8 mouse cellular contexts compared by ENCODE assay signal in genomic region chr19:25405987-25406386, GRCm38 (mm10).
DNase-seq lines count a peak whose midpoint lies in the region; ATAC-seq and TF ChIP-seq lines count a peak whose summit lies in the region.

No protein-coding gene starts in this region.

- peak overlapping the region; percentile 61 for H3K4me3 ChIP-seq in heart, embryonic 12.5 days
- no peak overlapping the region for H3K4me3 ChIP-seq in forebrain, embryonic 12.5 days (replicated peaks)
- peak overlapping the region; percentile 40; the same call in 1 of the 2 replicates for H3K4me3 ChIP-seq in kidney, postnatal 0 days (replicated peaks; ENCODE audit: low read depth, low read length)
- H3K4me3 ChIP-seq in midbrain, postnatal 0 days (ENCODE audit: low read depth, low read length): peak overlapping the region; percentile 38

- no peak for ATAC-seq in heart, embryonic 12.5 days (ENCODE audit: insufficient number of reproducible peaks, low FRiP score)
- ATAC-seq in forebrain, embryonic 12.5 days (ENCODE audit: low FRiP score): no peak
- no peak for ATAC-seq in kidney, postnatal 0 days (replicated peaks; ENCODE audit: low FRiP score, low read depth)
- no peak for ATAC-seq in midbrain, postnatal 0 days (ENCODE audit: low FRiP score)

- H3K9me3 ChIP-seq in heart, embryonic 12.5 days (replicated peaks): no peaks in the 10 kb centered on the region
- no peaks in the 10 kb centered on the region for H3K9me3 ChIP-seq in forebrain, embryonic 12.5 days
- no peaks in the 10 kb centered on the region for H3K9me3 ChIP-seq in kidney, postnatal 0 days (replicated peaks; ENCODE audit: low read length)
- no peaks in the 10 kb centered on the region for H3K9me3 ChIP-seq in midbrain, postnatal 0 days (ENCODE audit: low read length)

- H3K36me3 ChIP-seq in heart, embryonic 12.5 days: peaks cover 21% of the 10 kb centered on the region
- 0 out of 2 replicates have a peak, but pooled peaks cover 7% of the 10 kb centered on the region for H3K36me3 ChIP-seq in forebrain, embryonic 12.5 days (replicated peaks)
- H3K36me3 ChIP-seq in kidney, postnatal 0 days (ENCODE audit: insufficient read depth, low read length): peaks cover 17% of the 10 kb centered on the region
- no peaks in the 10 kb centered on the region for H3K36me3 ChIP-seq in midbrain, postnatal 0 days (ENCODE audit: insufficient read depth, low read length)

- WGBS in heart, embryonic 12.5 days: 29% methylated on average over 6 of the region's 6 CpGs
- 27% methylated on average over 6 of the region's 6 CpGs for WGBS in forebrain, embryonic 12.5 days
- 28% methylated on average over 6 of the region's 6 CpGs for WGBS in kidney, postnatal 0 days
- WGBS in midbrain, postnatal 0 days: 27% methylated on average over 6 of the region's 6 CpGs

- no peak for DNase-seq in heart, postnatal 25 days (ENCODE audit: low spot score)
- DNase-seq in kidney, postnatal 0 days (ENCODE audit: low spot score): no peak
- DNase-seq in midbrain, postnatal 0 days (ENCODE audit: low spot score): no peak
- no peak for DNase-seq in urinary bladder, postnatal 36 days (ENCODE audit: low spot score in 2 of 2)
- DNase-seq in adipocyte (ENCODE audit: low spot score): no peak
- no peak for DNase-seq in gastrocnemius, adult 18-20 months (ENCODE audit: low spot score)

- no peaks in the 10 kb centered on the region for H3K27me3 ChIP-seq in heart, embryonic 12.5 days (replicated peaks)
- H3K27me3 ChIP-seq in forebrain, embryonic 12.5 days: peaks cover 29% of the 10 kb centered on the region
- no peaks in the 10 kb centered on the region for H3K27me3 ChIP-seq in kidney, postnatal 0 days (ENCODE audit: insufficient read depth, low read length)
- 0 out of 2 replicates have a peak, but pooled peaks cover 4% of the 10 kb centered on the region for H3K27me3 ChIP-seq in midbrain, postnatal 0 days (ENCODE audit: insufficient read depth, low read length)

- intact Hi-C loops in heart, postnatal 25 days (cut with DNase I): loop anchor here (5.0 kb wide), 1 partner anchor 41 kb away; no protein-coding TSS in a partner anchor

- peaks cover 77% of the 10 kb centered on the region for H3K4me1 ChIP-seq in heart, embryonic 12.5 days (replicated peaks)
- H3K4me1 ChIP-seq in forebrain, embryonic 12.5 days: peaks cover 36% of the 10 kb centered on the region
- H3K4me1 ChIP-seq in kidney, postnatal 0 days (replicated peaks; ENCODE audit: insufficient read depth, low read length): peaks cover 19% of the 10 kb centered on the region; the same call in 1 of the 2 replicates
- H3K4me1 ChIP-seq in midbrain, postnatal 0 days (ENCODE audit: insufficient read depth, low read length): peaks cover 6% of the 10 kb centered on the region

- peak overlapping the region; percentile 91 for H3K4me2 ChIP-seq in heart, embryonic 12.5 days
- peak overlapping the region; percentile 80 for H3K4me2 ChIP-seq in forebrain, embryonic 12.5 days
- H3K4me2 ChIP-seq in kidney, postnatal 0 days (ENCODE audit: low read length): peak overlapping the region; percentile 85
- H3K4me2 ChIP-seq in midbrain, postnatal 0 days (ENCODE audit: low read depth, low read length, poor library complexity, severe bottlenecking): peak overlapping the region; percentile 83

- H3K27ac ChIP-seq in heart, embryonic 12.5 days (ENCODE audit: poor library complexity, severe bottlenecking): peak overlapping the region; percentile 99
- no peak overlapping the region for H3K27ac ChIP-seq in forebrain, embryonic 12.5 days
- peak overlapping the region; percentile 80 for H3K27ac ChIP-seq in kidney, postnatal 0 days
- no peak overlapping the region for H3K27ac ChIP-seq in midbrain, postnatal 0 days (ENCODE audit: low read depth, low read length)

- peak overlapping the region; percentile 91 for H3K9ac ChIP-seq in heart, embryonic 12.5 days
- H3K9ac ChIP-seq in forebrain, embryonic 12.5 days: no peak overlapping the region
- peak overlapping the region; percentile 65 for H3K9ac ChIP-seq in kidney, postnatal 0 days (ENCODE audit: low read depth, low read length)
- H3K9ac ChIP-seq in midbrain, postnatal 0 days (replicated peaks; ENCODE audit: low read length, poor library complexity, severe bottlenecking): no peak overlapping the region

- no peak for TF ChIP-seq CTCF in kidney, postnatal 0 days (IDR thresholded peaks at IDR 0.05; ENCODE audit: low read depth)
- TF ChIP-seq CTCF in midbrain, postnatal 0 days (IDR thresholded peaks at IDR 0.05): no peak

Comparison
In these comparisons a context has a peak if more than half of its experiments do, and no peak if none do; other contexts are left out.
1. H3K27ac ChIP-seq: peak in heart, embryonic 12.5 days (single experiment) and kidney, postnatal 0 days (single experiment); none in forebrain, embryonic 12.5 days (single experiment) and midbrain, postnatal 0 days (single experiment).
2. H3K9ac ChIP-seq: peak in heart, embryonic 12.5 days (single experiment) and kidney, postnatal 0 days (single experiment); none in forebrain, embryonic 12.5 days (single experiment) and midbrain, postnatal 0 days (single experiment).
3. Peak in every context shown above with its lines, with median percentiles within 50 percentile points of each other: H3K4me2 ChIP-seq.